Mouse (Mus musculus): ENCODE measurements around the gene Pilra.

The Pilra gene

DNA sequence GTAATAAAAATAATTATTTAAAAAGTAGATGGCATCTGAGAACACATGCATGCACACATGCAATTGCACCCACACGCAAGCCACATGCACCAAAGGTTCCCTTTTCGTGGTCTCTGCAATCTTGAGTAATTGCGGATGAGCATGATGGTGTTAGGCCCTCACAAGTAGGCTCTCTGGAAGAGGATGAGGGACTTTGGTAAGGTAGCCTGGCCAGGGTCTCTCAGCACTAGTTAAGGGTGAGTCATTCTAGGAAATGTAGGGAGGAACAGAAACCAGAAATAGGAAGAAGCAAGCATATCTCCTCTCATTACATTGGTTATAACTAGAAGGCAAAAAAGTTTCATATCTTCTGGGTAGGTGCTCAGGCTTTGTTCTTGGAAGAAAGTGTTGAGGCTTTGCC, 11.1 kb downstream of the Pilra start:
- no peak for DNase-seq (ENCODE audit: low read depth, low spot score)

DNA sequence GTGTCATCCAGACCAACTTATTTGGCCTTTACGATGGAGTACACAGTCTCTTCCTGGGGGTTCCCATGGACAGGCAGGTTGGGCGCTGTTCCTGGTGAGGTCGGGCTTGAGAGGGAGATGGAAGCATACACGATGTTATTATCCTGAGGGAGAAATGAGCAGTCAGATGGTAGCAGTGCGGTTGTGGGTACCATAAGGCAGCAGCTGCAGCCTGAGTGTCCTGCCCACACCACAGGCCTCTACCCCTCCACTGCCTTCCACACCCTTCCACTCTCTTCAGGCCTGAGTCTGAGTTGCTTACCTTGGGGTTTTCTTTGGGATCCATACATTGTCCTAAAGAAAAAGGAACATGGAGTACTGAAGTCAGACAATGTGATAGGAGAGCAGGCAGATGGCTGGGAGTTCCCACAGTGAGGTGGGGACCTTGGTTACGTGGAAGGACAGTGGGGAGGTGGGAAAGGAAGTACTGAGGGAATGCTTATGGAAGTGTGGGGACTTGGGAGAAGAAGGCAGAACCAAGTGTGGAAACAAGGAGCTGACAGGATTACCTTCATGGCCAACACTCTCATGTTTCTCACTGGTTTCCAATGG, 12.5 kb downstream of the Pilra start:
- DNase-seq (ENCODE audit: low read depth, low spot score): no peak

DNA sequence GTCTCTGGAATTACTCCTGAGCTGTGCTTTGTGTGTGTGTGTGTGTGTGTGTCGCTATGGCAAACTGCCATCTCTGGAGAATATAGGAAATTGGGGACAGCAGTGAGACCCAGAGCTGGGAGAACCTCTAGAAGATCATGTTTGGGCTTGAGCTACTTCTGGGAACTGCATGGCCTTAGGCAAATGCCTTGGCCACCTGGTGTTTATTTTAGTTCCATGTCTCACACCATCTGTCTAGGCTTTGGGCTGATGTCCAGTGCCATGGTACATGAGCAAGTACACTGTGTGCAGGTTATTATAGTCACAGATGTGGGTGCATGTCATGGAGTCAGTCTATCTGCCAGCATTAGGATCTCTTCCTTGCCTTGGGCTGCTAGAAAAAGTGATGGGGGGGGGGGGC, 13.5 kb downstream of the Pilra start:
- no peak for DNase-seq (ENCODE audit: low read depth, low spot score)

GRCm38 (mm10) chr5:137822126-137822525, 14.0 kb downstream of the Pilra start:
- DNase-seq (ENCODE audit: low read depth, low spot score): no peak

GRCm38 (mm10) chr5:137817466-137818222, 18.4 kb downstream of the Pilra start:
- DNase-seq (ENCODE audit: low read depth, low spot score): no peak

- no peak for DNase-seq (ENCODE audit: low read depth, low spot score)
Measured at GRCm38 (mm10) chr5:137808316-137808715, 27.8 kb downstream of the Pilra start.

DNA sequence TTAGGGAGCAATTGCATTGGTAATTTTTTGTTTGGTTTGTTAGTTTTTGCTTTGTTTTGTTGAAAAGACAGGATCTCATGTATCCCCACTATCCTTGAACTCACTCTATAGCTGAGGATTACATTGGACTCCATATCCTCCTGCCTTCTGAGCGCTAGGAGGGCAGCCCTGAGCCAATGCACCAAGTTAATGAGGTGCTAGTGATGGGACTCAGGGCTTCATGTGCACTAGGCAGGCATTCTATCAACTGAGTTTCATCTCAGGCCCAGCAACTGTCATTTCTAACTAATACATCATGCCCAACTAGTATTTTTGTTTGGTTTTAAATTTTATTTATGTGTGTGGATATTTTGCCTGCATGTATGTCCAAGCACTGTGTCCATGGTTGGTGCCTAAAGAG, 29.9 kb downstream of the Pilra start:
- DNase-seq (ENCODE audit: low read depth, low spot score): no peak

- DNase-seq (ENCODE audit: low read depth, low spot score): no peak
Measured at GRCm38 (mm10) chr5:137800917-137801316, 35.2 kb downstream of the Pilra start.

DNA sequence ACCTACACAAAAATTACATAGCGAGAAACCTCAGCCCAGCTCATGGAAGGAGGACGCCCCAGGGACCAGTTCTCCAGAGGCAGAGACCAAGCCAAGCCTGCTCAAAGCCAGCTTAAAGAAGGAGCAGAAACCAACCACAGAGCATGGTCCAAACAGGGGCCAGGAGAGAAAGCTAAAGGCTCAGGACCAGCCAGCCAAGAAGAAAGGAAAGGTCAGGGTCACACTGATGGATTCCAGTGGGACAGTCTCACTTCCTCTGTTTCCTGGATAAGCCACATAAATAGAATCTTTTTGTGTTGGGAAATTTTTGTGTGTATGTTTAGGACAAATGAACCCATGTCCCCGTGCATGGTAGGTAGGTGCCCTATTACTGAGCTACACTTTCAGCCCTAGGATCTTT, 39.5 kb downstream of the Pilra start:
- no peak for DNase-seq (ENCODE audit: low read depth, low spot score)

- no peak for DNase-seq (ENCODE audit: low read depth, low spot score)
Measured at GRCm38 (mm10) chr5:137791553-137791952, 44.5 kb downstream of the Pilra start.

GRCm38 (mm10) chr5:137788946-137789531, 47.0 kb downstream of the Pilra start:
- DNase-seq (ENCODE audit: low read depth, low spot score): no peak

DNA sequence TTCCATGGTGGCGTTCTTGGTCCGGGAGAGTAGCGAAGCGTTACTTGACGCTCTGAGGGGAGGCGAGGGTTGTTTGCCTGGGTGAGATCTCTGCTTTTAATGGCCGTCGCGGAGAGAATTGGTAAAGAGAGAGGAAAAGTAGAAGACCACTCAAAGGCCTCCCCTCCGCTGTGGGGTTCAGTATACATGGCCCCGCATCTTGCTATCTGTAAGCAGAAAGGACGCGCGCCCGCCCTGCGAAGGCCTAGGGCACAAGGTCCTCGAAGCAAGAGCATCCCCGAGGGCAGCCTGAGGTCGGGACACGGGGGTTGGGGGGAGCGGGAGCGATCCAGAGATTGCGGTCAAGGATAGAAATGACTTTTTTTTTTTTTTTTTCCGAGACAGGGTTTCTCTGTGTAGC, 47.9 kb downstream of the Pilra start:
- no peak for DNase-seq (ENCODE audit: low read depth, low spot score)

- DNase-seq (ENCODE audit: low read depth, low spot score): peak; percentile 91
Measured at GRCm38 (mm10) chr5:137787151-137787928, 48.7 kb downstream of the Pilra start, which contains the start of the genes Mepce and Zcwpw1. Gene Mepce, minus strand, starts transcription at chr5:137787655. Gene Zcwpw1, plus strand, starts transcription at chr5:137787798.

DNA sequence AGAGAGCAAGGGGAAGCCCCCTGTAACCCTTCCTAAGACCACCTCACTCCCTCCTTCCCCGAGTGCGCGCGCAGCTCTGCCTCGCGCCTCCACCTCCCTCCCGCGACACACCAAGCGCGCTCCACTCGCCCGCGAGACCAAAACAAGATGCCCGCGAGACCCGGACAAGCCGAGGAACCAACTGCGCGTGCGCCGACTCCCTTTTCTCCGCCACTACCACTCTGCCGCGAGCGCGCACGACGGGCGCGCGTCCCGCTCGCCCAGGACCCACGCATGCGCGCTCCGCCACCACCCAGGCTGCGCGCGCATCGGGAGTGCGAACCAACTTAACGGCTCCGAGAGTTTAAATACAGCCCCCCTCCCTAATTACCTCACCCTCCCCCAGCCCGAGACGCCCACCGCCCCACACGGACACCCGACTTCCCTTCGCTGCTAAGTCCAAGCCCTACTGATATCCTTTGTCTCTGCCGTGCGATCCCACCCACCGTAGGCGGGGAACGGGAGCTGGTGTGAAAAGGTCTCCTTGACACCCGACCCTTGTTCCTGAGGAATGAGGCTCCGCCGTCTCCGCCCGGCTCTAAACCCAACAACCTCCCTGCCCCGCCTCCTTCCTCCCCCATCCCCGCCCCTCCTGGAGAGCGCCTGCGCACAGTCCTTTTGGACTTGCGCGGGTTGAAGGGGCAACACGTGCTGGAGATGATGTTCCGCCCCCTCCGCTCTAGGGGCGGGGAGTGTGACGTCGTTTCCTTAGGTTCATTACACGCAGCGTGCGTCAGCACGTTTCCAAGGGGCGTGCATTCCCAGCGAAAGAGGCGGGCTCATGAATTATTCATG, 49.8 kb downstream of the Pilra start:
- DNase-seq (ENCODE audit: low read depth, low spot score): peak; percentile 100

DNA sequence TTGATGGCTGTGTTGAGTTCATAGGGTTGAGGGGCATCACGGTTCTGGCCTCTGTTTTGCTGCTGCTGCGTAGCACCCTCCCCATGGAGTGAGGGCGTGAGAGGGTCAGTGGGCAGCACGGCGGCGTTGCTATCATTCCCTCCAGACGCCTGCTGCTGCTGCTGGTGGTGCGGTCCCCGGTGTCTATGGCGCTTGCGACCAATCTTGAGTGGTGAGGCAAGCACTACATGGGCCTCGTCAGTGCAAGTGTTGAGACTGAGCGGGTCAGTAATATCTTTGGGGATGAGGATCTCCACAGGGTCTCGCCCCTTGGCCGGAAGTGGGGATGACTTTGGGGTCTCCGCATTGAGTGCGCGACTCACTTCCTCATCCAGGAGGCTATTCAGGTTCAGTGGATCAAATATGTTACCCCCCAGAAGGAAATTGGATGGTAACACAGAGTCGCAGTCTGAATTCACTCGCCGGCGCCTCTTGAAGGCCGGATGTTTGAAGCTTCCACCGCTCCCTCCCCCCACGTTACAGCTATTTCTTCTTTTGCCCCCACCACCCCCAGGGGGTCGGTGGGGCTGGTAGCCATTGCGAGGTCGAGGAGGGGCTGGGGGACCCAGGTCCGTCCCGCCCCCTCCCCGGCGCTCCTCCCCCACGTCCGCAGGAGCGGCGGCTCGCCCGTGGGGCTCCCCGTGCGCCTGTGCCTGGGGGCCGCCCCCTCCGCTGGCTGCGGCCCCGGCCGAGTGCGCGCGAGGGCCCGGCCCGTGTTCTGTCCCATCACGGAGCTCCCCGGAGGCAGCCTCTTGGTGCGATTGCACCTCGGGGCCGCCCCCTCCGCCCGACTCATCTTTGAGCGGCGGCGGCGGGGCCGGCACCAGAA, 50.7 kb downstream of the Pilra start:
- no peak for DNase-seq (ENCODE audit: low read depth, low spot score)

GRCm38 (mm10) chr5:137784546-137784945, 51.5 kb downstream of the Pilra start:
- DNase-seq (ENCODE audit: low read depth, low spot score): no peak

- DNase-seq (ENCODE audit: low read depth, low spot score): no peak
Measured at GRCm38 (mm10) chr5:137783901-137784540, 52.1 kb downstream of the Pilra start.

DNA sequence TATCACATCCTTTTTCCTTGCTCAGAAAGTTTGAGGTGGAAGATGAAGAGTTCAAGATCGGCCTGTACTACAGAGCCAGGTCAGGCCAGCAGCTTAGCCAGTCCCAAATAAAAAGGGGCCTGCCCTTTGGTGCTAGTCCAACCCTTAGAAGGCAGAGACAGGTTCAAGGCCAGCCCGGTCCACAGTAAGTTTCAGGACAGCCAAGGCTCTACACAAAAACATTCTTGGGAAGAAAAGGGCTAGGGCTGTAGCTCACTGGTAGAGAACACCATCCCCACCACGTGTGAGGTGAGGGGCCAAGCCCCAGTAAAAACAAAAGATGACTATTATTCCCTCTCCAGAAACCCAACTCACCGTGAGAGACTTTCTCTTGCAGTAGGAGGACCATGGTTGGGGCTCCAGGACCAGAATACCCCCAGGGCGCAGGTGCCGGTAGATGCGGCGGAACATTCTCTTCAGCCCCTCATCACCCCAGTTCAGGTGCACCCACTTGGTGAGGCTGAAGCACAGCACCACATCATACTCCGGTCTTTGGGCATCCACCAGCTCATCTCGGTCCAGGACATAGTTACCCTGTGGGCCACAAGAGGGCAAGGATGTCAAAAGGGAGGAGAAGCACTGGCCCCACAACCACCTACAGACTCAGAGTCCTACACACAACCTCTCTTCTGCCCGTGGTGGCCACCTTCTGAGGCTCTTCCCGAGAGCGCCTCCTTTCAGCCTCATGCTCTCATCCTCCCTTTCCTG, 53.1 kb downstream of the Pilra start:
- no peak for DNase-seq (ENCODE audit: low read depth, low spot score)

GRCm38 (mm10) chr5:137781661-137782060, 54.4 kb downstream of the Pilra start:
- DNase-seq (ENCODE audit: low read depth, low spot score): no peak
